Mouse (Mus musculus) forebrain, embryonic 16.5 days (tissue): ENCODE results near the gene Olfr266. TPM values are rescaled to one million over a fixed set of nuclear protein-coding genes. Genes with fewer than 3 reads are reported as not detected.

Experiments
- ATAC-seq: fragments of 200-750 bp; cut with Nextera tagmentation; 2 replicates; pipeline ENCODE4 v1.8.0; 2017; ENCODE audit warnings: mild to moderate bottlenecking, moderate library complexity
- H3K27ac ChIP-seq: fragments of 300-500 bp; sonication (generic); 2 replicates; pipeline ENCODE4 v1.5.1; 2014; ENCODE audit warnings: low read length, control low read depth
- H3K27me3 ChIP-seq: fragments of 300-500 bp; sonication (generic); replicated peaks from 2 replicates; pipeline ENCODE4 v1.6.1; 2014; ENCODE audit warnings: low read length; ENCODE audit not compliant: control insufficient read depth, insufficient read depth
- H3K36me3 ChIP-seq: fragments of 300-500 bp; sonication (generic); 2 replicates; pipeline ENCODE4 v1.6.1; 2014; ENCODE audit not compliant: control insufficient read depth, insufficient read depth
- H3K4me1 ChIP-seq: fragments of 300-500 bp; sonication (generic); replicated peaks from 2 replicates; pipeline ENCODE4 v1.6.1; 2014; ENCODE audit warnings: low read length; ENCODE audit not compliant: control insufficient read depth, insufficient read depth
- H3K4me2 ChIP-seq: fragments of 300-500 bp; sonication (generic); 2 replicates; pipeline ENCODE4 v1.6.1; 2014; ENCODE audit warnings: mild to moderate bottlenecking, low read length, control low read depth
- H3K4me3 ChIP-seq: fragments of 300-500 bp; sonication (generic); replicated peaks from 2 replicates; pipeline ENCODE4 v1.5.1; 2014; ENCODE audit warnings: mild to moderate bottlenecking, low read length, control low read depth
- H3K9ac ChIP-seq: fragments of 300-500 bp; sonication (generic); replicated peaks from 2 replicates; pipeline ENCODE4 v1.6.1; 2014; ENCODE audit warnings: low read depth, low read length, control low read depth
- H3K9me3 ChIP-seq: fragments of 300-500 bp; sonication (generic); 2 replicates; pipeline ENCODE4 v1.6.1; 2016; ENCODE audit warnings: low read length; ENCODE audit not compliant: control insufficient read depth
- WGBS: fragments of 180-500 bp; shearing (Covaris S2); extraction: QIAGEN DNeasy Blood & Tissue Kit; methylation state at CpG from one replicate; pipeline ENCODE4 v1.1.7; 2014; 5-methylcytosine and 5-hydroxymethylcytosine counted together
- polyA plus RNA-seq: library from polyadenylated mRNA; unstranded; fragments of >200 nt; fragmentation: Nextera tagmentation; extraction: Ambion mirVana; gene quantifications from 2 replicates; pipeline ENCODE4 v1.2.1, GENCODE M21; 2015

Olfr266 gene
- not detected in 2 replicates for polyA plus RNA-seq

GRCm38 (mm10) chr3:106826187-106826586 is at the start of gene Olfr266:
Gene Olfr266 (minus strand): TSS chr3:106826287.
- Histone ChIP-seq H3K9ac (no peak within 1 kb of the TSS), H3K4me1 (no peaks in the 10 kb centered on the region), H3K4me3 (no peak within 1 kb of the TSS), H3K27me3 (no peaks in the 10 kb centered on the region), H3K4me2 (no peak within 1 kb of the TSS), H3K27ac (no peak within 1 kb of the TSS), H3K36me3 (no peaks in the 10 kb centered on the region), H3K9me3 (no peaks in the 10 kb centered on the region)
- ATAC-seq: no peak
- 83% methylated on average over 1 of the region's 1 CpGs for WGBS

- H3K27me3 ChIP-seq: no peaks in the 10 kb centered on the region
- ATAC-seq: no peak
These were observed 49.5 kb upstream of the Olfr266 start for GRCm38 (mm10) chr3:106875626-106876025.

GRCm38 (mm10) chr3:106872893-106873292 is 46.8 kb upstream of the Olfr266 start:
- no peak for ATAC-seq
- H3K4me1 ChIP-seq: no peaks in the 10 kb centered on the region
- no peaks in the 10 kb centered on the region for H3K36me3 ChIP-seq
- no peak overlapping the region for H3K4me2 ChIP-seq
- H3K27ac ChIP-seq: no peak overlapping the region
- H3K27me3 ChIP-seq: no peaks in the 10 kb centered on the region
- H3K9ac ChIP-seq: no peak overlapping the region
- H3K9me3 ChIP-seq: no peaks in the 10 kb centered on the region
- H3K4me3 ChIP-seq: no peak overlapping the region

More at GRCm38 (mm10) chr3:106875626-106876025, 49.5 kb upstream of the Olfr266 start:
- Histone ChIP-seq H3K9ac (no peak overlapping the region), H3K36me3 (no peaks in the 10 kb centered on the region), H3K27ac (no peak overlapping the region), H3K4me1 (no peaks in the 10 kb centered on the region), H3K4me2 (no peak overlapping the region), H3K9me3 (no peaks in the 10 kb centered on the region), H3K4me3 (no peak overlapping the region)
- WGBS: 86% methylated on average over 1 of the region's 1 CpGs

- 72% methylated on average over 1 of the region's 1 CpGs for WGBS
- H3K4me1 ChIP-seq: no peaks in the 10 kb centered on the region
- H3K4me3 ChIP-seq: no peak overlapping the region
- no peak for ATAC-seq
- no peak overlapping the region for H3K4me2 ChIP-seq
- no peak overlapping the region for H3K9ac ChIP-seq
- no peak overlapping the region for H3K27ac ChIP-seq
- no peaks in the 10 kb centered on the region for H3K9me3 ChIP-seq
- no peaks in the 10 kb centered on the region for H3K36me3 ChIP-seq
- H3K27me3 ChIP-seq: no peaks in the 10 kb centered on the region
These were observed 6.0 kb upstream of the Olfr266 start for GRCm38 (mm10) chr3:106832107-106832506.

- H3K27ac ChIP-seq: no peak overlapping the region
- H3K27me3 ChIP-seq: no peaks in the 10 kb centered on the region
- no peak for ATAC-seq
- no peaks in the 10 kb centered on the region for H3K4me1 ChIP-seq
- H3K4me2 ChIP-seq: no peak overlapping the region
- WGBS: 83% methylated on average over 2 of the region's 2 CpGs
- no peaks in the 10 kb centered on the region for H3K36me3 ChIP-seq
- H3K9me3 ChIP-seq: no peaks in the 10 kb centered on the region
- no peak overlapping the region for H3K9ac ChIP-seq
- H3K4me3 ChIP-seq: no peak overlapping the region
These were observed 8.4 kb downstream of the Olfr266 start for GRCm38 (mm10) chr3:106817676-106818075.

- Histone ChIP-seq H3K36me3 (no peaks in the 10 kb centered on the region), H3K9ac (no peak overlapping the region), H3K4me1 (no peaks in the 10 kb centered on the region), H3K9me3 (no peaks in the 10 kb centered on the region), H3K4me2 (no peak overlapping the region), H3K27ac (no peak overlapping the region), H3K27me3 (no peaks in the 10 kb centered on the region), H3K4me3 (no peak overlapping the region)
- no peak for ATAC-seq
- WGBS: 60% methylated on average over 2 of the region's 2 CpGs
These were observed 17.0 kb downstream of the Olfr266 start for GRCm38 (mm10) chr3:106808972-106809695.

- H3K4me2 ChIP-seq: no peak overlapping the region
- H3K4me1 ChIP-seq: no peaks in the 10 kb centered on the region
- no peak overlapping the region for H3K27ac ChIP-seq
- no peaks in the 10 kb centered on the region for H3K36me3 ChIP-seq
- no peak for ATAC-seq
- H3K27me3 ChIP-seq: no peaks in the 10 kb centered on the region
- H3K4me3 ChIP-seq: no peak overlapping the region
- no peak overlapping the region for H3K9ac ChIP-seq
- H3K9me3 ChIP-seq: no peaks in the 10 kb centered on the region; the same call in 1 of the 2 replicates
These were observed 28.0 kb downstream of the Olfr266 start for GRCm38 (mm10) chr3:106798079-106798478.

GRCm38 (mm10) chr3:106789930-106790329 is 36.2 kb downstream of the Olfr266 start, which contains the start of gene Cd53:
Gene Cd53 (minus strand): TSS chr3:106790149.
- Histone ChIP-seq H3K27me3 (no peaks in the 10 kb centered on the region), H3K36me3 (no peaks in the 10 kb centered on the region), H3K9ac (no peak within 1 kb of the TSS), H3K9me3 (no peaks in the 10 kb centered on the region), H3K27ac (no peak within 1 kb of the TSS), H3K4me1 (no peaks in the 10 kb centered on the region), H3K4me3 (no peak within 1 kb of the TSS), H3K4me2 (no peak within 1 kb of the TSS)
- no peak for ATAC-seq
- WGBS: 84% methylated on average over 2 of the region's 2 CpGs

GRCm38 (mm10) chr3:106788440-106788887 is 37.6 kb downstream of the Olfr266 start:
- ATAC-seq: no peak

More at GRCm38 (mm10) chr3:106788440-106788887, 37.6 kb downstream of the Olfr266 start:
- Histone ChIP-seq H3K4me1 (no peaks in the 10 kb centered on the region), H3K27me3 (no peaks in the 10 kb centered on the region), H3K9me3 (no peaks in the 10 kb centered on the region), H3K4me3 (no peak overlapping the region), H3K4me2 (no peak overlapping the region), H3K27ac (no peak overlapping the region), H3K36me3 (no peaks in the 10 kb centered on the region), H3K9ac (no peak overlapping the region)
- 75% methylated on average over 2 of the region's 2 CpGs for WGBS
